Mouse (Mus musculus): ENCODE results near the gene Tpx2.
A peak's percentile ranks its signal among the peaks of the same experiment; 100 is the strongest.

Tpx2 gene

GRCm38 (mm10) chr2:152847815-152848302 is at the start of gene Tpx2:
TSS of gene Tpx2 (plus strand) at chr2:152847964.
- DNase-seq: peak; percentile 99

DNA sequence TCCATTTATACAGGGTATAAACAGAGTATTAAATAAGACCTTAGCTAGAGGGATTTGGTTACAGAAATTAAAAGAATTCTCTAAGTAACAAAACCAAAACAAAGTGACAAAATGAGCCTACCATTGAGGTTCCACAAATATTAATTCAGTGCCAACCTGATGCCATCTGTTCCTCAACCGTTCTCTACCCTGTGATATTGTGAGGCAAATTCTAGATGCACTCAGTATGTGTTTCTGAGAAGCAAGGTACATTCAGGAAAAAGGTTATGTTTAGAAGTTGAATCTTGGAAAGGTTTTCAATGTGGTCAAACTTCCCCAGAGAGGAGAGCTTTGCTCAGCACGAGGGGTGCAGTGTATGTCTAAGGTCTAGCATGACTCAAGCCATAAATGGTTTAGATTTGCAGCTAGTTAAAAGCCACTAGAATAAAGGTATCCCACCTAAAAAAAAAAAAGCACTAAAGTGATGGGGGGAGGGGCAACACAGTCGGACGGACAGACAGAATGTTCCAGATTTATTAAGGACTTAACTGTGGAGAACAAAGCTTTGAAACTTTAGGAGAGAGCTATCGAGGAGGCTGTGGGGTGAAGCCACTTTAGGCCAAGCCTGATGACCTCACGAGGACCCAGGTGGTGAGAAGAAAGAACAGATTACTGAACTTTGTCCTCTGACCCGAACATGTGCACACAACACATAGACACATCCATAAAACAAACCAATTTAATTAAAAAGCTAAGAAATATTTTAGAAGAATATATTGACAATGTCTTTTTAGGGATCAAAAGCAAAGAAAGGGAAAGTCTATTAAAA is 47.6 kb upstream of the Tpx2 start:
- DNase-seq: no peak

DNA sequence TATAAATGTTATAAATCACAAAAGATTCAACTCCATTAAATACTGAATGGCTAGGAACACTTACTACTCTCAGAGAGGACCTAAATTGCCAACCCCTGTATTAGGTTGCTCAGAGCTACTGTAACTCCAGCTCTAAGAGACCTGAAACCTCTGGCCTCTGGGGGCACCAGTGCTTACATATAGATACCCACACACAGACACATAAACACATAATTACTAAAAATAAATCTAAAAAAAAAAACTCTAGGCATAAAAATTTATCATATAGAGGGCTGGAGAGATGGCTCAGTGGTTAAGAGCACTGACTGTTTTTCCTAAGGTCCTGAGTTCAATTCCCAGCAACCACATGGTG is 47.0 kb upstream of the Tpx2 start:
- DNase-seq: no peak

DNA sequence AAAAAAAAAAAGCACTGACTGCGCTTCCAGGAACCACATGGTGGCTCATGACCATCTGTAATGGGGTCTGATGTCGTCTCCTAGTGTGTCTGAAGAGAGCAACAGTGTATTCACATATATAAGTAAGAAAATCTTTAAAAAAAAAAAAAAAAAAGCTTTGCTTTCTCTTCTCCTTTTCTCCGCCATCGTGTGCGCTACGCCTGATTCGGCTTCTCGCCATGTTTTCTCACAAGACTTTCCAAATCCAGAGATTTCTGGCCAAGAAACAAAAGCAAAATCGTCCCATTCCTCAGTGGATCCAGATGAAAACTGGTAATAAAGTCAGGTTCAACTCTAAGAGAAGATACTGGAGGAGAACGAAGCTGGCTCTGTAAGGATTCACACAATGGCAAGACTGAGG is 45.5 kb upstream of the Tpx2 start:
- no peak for DNase-seq

- no peak for DNase-seq
These were observed 44.7 kb upstream of the Tpx2 start for GRCm38 (mm10) chr2:152803081-152803480.

- peak; percentile 56 for DNase-seq
These were observed 43.2 kb upstream of the Tpx2 start for GRCm38 (mm10) chr2:152804408-152805110.

DNA sequence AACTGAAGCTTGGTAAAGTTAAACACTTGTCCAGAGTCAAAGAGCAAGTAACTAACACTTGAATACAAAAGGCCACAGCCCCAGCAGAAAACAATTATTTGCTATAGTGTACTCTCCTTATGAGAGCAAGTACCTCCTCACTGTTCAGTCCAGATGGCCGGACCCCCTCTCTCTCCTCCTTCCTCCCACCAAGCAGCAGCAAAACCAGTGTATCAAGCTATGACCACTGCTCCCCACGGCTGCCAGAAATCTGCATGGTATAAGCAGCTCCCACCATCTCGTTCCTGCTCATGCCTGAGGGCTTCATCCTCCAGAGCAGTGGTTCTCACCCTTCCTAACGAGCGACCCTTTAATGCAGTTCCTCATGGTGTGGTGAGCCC is 42.7 kb upstream of the Tpx2 start:
- no peak for DNase-seq

DNA sequence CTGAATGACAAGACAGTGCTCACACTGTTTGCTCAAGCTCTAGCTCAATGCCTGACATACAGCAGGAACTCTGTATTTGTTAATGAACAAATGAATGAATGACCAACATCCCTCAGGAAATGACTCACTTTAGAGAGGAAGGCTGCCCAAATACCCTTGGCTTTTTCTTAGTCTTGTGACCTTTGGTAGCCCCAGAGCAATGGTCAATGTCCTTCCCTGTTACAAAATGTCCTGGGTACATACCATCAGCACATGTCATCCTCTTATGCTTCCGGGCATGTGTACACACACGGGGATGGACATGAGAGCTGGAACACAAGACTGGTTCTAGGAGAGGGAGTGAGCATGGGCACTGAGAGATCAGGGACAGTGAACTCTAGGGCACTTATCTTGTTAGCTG is 41.7 kb upstream of the Tpx2 start:
- DNase-seq: no peak

- DNase-seq: no peak
These were observed 39.6 kb upstream of the Tpx2 start for GRCm38 (mm10) chr2:152808178-152808577.

- no peak for DNase-seq
These were observed 37.4 kb upstream of the Tpx2 start for GRCm38 (mm10) chr2:152810158-152810941.

- DNase-seq: no peak
These were observed 36.2 kb upstream of the Tpx2 start for GRCm38 (mm10) chr2:152811336-152812165.

DNA sequence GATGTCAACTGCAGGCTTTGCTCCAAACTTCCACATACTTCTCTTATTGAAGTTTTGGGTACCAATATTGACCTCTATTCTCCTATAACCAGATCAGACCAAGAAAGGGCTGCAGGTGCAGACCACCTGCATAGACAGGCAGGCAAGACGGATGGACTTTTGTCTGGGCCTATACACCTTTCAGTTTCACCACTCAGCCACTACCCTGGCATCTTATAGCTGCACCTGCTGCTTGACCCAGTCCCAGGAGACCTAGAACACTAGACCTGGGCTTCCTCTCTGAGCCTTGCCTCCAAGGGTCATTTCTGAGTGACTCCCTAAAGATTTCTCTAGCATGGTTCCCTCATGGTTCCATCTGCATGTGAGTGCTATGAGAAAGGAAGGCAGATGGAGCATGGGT is 34.5 kb upstream of the Tpx2 start:
- DNase-seq: no peak

GRCm38 (mm10) chr2:152814213-152814874 is 33.4 kb upstream of the Tpx2 start:
- no peak for DNase-seq

- DNase-seq: no peak
These were observed 31.7 kb upstream of the Tpx2 start for GRCm38 (mm10) chr2:152815879-152816656.

DNA sequence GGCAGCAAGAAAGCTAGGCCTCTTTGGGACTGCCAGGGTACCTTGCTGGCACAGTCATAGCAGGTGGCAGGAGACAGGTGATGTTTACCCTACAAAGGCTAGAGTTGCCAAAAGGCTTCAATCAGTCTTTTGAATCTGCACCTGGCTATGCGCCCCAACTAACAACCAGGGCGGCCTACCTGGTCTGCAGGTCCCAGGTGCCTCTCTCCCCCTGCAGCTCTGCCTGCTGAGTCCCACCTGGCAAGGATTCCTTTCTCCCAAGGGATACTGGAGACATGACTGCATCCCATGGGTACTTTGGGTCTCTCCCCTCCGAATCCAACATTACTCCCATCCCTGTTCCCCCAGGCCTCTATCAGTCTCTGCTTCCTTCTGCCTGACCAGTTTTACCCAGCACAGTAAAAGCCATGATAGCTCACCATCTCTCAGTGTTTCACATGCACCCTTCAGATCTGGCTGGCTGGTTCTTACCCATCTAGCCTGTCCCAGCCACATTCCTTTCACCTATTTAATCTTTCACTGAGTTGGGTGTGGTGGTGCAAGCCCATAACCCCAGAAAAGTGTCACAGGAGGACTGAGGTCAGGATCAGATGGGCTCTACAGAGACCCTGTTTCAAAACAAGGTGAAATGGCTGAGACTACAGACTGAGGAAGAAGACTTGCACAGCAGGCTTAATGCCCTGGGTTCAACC is 31.0 kb upstream of the Tpx2 start:
- no peak for DNase-seq

DNA sequence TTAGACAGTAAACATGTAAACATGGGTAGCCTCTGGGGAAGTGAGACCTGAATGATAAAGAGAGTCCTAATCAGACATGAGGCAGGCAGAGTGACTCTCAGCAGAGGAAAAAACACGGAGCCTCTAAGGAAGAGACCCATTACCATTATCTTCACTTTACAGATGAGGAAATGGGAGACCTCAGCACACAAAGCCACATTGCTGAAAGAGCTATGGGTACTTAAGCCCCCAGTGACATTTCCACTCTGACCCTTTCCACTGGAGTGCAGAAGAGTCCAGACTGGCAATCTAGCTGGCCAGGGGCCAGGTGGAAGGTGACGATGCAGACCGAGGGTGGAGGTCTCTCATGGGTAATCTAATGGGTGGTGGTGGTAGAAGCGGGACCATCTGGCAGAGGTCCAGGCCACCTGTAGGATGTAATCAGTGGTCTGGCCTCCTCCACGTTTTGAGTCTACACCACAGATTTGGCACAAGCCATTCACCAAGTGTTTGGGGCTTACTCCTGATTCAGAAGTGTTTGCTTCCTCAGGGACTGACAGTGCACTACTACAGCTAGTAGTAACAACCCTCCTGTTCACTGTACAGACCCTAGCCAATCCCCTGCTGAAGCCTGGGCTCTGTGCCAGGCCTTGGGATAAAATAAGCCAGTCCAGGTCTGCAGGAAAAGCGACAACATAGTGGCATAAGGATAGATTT is 30.0 kb upstream of the Tpx2 start:
- DNase-seq: no peak

- no peak for DNase-seq
These were observed 29.1 kb upstream of the Tpx2 start for GRCm38 (mm10) chr2:152818679-152819078.

GRCm38 (mm10) chr2:152819097-152819624 is 28.6 kb upstream of the Tpx2 start:
- DNase-seq: no peak

- DNase-seq: no peak
These were observed 27.8 kb upstream of the Tpx2 start for GRCm38 (mm10) chr2:152819926-152820325.

DNA sequence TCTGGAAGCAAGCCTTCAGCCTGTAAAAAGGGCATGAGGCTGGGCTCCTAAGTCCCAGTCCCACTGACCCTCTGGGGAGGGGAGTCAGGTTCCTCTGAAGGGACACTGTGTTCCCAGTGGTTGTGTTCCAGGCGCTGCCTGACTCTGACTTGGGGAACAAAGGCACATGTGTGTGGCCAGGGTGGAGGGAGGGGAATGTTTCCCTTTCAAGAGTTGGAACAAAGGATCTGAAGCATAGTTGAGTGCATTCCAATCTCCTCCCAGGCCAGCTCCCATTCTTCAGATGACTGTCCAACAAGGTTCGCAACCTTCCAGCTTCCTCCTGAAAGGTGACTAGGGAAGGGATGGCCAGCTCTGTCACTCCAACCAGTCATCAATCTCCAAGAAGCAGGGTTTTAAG is 27.4 kb upstream of the Tpx2 start:
- peak; percentile 61 for DNase-seq

Measured in embryo, embryonic 11 days (tissue).